Mouse (Mus musculus): ENCODE data around the gene Ppfia4. TPM values are rescaled to one million over a fixed set of nuclear protein-coding genes. Genes with fewer than 3 reads are reported as not detected.

Gene Ppfia4
- total RNA-seq, 2 experiments from 2014 or later: 55.0 to 61.6 TPM

DNA sequence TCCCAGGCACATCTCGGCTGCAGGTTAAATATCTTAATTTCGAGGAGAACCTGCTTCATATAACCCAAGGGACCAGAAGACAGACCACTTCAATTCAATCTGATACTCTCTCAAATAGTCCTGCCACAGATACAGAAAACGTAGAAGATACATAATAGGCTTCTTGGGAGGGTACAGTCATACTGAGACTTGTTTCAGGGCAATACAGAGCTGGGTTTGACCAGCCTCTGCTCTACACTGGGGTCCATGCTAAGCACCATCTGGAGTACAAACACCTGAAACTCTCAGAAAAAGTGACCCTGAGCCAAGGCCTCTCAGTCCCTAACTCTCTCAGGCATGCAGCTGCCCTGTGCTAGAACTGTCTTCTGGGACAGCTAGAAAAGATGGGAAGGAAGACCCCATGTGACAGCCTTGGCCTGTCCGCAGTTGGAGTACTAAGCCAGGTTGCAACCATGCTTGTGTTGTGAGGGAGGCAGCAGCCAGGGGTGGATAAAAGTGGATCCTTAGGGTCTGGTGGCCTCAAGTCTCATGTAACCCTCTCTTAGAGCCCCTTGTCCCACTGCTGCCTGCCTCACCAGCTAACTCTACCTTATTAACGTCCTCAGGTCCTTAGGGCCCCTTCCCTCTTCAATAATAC is 9.0 kb upstream of the Ppfia4 start:
- DNase-seq (ENCODE audit: low spot score in 2 of 2): no peak

DNA sequence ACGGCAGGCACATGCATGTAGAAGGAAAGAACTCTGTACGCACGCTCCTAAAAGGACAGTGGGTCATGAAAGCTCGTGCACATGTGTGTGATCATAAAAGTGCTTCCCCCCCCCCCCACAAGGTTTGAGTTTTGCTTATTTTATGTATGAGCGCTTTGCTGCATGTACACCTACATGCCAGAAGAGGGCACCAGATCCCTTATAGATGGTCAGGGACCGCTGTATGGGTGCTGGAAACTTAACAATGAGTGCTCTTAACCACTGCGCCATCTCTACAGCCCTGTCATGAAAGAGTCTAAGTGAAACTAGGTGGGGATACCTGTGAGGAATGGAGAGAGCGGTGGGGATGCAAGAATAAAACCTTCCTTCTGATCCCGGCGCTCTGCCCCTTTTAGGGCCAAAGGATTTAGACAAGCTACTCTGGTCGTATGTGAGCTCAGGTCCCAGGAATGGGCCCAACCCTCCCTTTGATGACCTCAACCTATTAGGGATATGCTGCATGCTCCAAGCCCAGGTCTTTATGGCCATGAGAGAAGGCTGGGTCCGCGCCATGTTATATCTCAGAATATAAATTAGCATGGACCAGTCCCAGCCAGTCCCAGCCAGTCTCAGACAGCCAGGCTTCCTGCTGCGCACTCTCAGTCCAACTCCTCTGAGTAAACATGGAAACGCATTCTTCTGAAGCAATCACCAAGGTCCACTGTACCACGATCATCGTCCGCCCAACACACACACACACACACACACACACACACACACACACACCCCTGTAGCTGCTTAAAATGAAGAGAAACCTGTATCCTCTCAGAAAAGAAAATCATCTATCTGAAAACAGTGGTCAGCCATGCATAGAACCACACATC is 7.3 kb upstream of the Ppfia4 start:
- intact Hi-C loops (cut with DNase I): no loop called here
- no peak for DNase-seq (ENCODE audit: low spot score in 2 of 2)

More for the DNA sequence above, 9.0 kb upstream of the Ppfia4 start:
- intact Hi-C loops (cut with DNase I): no loop called here

GRCm38 (mm10) chr1:134339162-134339561 is 6.4 kb upstream of the Ppfia4 start:
- intact Hi-C loops (cut with DNase I): no loop called here
- DNase-seq (ENCODE audit: low spot score in 2 of 2): no peak

- DNase-seq (ENCODE audit: low spot score in 2 of 2): no peak
- intact Hi-C loops (cut with DNase I): no loop called here
These were observed 4.4 kb upstream of the Ppfia4 start for GRCm38 (mm10) chr1:134336958-134337710.

GRCm38 (mm10) chr1:134335924-134336810 is 3.4 kb upstream of the Ppfia4 start:
- intact Hi-C loops (cut with DNase I): no loop called here
- no peak for DNase-seq (ENCODE audit: low spot score in 2 of 2)

DNA sequence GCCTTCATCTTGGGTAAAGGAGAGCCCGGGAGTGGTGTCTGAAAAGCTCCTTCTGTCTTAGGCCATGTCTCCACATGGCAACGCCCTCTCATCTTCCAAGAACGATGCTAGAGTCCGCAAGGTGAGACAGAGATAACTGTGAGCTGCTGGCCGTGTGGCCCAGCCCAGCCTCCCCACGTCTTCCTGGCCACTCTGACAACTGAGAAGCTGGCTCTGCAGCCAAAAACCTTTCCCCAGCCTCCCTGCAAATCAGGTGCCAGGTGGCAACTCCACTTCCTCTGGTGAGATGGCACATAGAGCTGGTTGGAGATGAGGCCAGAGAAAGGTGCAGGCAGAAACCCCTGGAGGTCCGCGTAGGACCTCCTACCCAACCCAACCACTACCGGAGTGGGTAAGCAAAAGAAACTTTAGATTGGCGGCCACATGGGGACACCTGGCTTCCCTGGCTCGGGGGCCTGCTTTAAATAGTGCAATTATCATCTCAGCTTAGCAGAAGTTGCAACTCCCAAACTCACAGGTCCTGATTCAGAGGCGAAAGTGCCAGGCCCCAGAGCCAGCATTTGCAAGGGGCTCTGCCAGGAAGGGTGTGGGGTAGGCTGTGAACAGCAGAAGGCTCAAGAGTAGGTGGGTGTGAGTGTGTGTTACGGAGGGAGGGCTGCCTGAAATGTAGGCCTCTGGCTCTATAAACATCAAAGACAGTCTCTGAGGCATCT is 2.6 kb upstream of the Ppfia4 start:
- intact Hi-C loops (cut with DNase I): no loop called here
- peak; percentile 49 to 81 for DNase-seq (ENCODE audit: low spot score in 2 of 2)

- no peak for DNase-seq (ENCODE audit: low spot score in 2 of 2)
- intact Hi-C loops (cut with DNase I): loop anchor here (5.0 kb wide), 3 partner anchors 92 to 212 kb away; no protein-coding TSS in a partner anchor
These were observed 1.5 kb upstream of the Ppfia4 start for GRCm38 (mm10) chr1:134334111-134334827.

DNA sequence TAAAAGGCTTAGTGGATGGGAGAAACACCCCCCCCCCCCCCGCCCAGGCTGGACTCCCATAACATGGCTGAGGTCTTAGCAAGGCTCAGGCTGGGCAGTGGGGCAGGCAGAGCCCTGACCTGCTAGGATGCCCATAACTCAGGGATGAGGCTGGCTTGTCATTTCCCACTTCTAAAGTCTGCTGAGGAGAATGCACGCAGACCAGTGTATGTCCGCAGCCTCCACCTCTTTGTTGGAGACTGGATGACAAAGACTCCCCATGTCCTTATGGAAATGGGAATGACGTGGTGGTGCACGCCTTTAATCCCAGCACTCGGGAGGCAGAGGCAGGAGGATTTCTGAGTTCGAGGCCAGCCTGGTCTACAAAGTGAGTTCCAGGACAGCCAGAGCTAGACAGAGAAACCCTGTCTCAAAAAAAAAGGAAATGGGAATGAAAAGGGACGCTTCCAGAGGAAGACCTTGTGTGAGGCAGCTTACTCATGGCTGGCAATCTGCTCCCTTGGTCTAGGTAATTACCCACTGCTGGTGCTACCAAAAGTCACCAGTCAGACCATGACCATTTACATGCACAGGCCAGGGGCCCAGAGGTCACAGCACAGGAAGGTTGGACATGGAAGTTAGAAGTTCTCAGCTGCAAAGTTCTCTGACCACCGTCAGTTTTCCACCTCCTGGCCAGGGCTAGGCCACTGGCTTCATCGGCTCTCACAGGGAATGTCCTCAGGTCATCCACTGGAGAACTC is 813 bp upstream of the Ppfia4 start:
- DNase-seq (ENCODE audit: low spot score in 2 of 2): no peak
- intact Hi-C loops (cut with DNase I): loop anchor here (2.0 to 5.0 kb wide), 4 partner anchors 91 to 211 kb away; no protein-coding TSS in a partner anchor

DNA sequence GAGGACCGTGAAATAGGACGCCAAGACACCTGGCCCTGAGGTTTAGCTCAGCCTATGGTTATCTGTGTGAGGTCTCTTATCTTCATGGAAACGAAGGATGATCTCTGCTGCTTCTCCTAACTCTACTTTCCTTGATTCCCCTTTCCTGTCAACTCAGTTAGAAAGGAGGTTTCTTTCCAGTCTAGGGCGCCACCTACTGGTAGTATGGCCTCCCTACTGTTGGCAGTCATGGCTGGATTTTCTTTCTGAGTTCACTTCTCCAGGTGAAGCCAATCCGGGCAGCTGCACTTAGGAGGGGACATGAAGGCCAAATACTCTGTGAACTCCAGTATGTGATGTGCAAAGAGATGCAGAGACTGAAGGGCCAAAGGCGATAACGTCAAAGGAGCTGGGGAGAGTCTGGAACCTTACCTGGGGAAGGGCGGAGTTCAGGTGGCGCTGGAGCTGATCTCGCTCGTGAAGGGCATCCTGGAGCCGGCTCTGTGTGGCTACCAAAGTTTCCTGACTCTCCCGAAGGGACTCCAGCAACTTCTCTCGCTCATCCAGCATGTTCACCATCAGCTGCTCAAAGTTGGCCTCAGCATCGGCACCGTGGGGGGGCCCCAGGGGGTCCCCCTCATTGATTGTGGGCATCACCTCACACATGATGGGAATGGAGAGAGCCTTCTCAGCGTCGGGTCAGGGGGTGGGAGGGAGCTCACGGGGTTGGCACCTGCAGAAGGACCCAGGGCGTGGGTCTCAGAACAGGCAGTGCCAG is 671 bp downstream of the Ppfia4 start:
- intact Hi-C loops (cut with DNase I): loop anchor here (2.0 to 5.0 kb wide), 4 partner anchors 90 to 210 kb away; no protein-coding TSS in a partner anchor
- DNase-seq (ENCODE audit: low spot score in 2 of 2): peak; percentile 89

DNA sequence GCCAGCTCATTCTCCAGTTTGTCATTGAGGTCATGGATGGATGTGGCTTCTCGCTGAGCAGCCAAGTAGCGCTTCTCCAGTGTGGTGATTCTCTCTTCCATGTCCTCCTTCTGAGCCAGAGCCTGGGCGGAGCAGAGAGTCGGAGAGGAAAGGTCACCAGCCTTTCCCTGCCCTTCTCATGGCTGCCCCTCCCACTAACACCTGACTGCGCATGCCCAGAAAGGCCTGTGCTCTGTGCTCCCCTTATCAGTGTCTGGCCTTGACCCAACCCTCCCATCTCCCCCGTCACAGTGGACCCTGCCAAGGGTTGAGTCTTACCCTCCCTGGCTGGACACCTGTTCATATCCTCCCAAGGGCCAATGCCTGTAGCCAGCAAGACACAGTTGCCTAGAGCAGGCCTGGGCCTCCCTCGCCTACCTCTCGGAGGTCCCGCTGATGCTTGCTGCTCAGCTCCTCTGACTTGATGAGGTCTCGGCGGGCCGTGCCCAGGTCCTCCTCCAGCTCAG is 5.8 kb downstream of the Ppfia4 start:
- intact Hi-C loops (cut with DNase I): loop anchor here (10.0 kb wide), 1 partner anchor 272 kb away; no protein-coding TSS in a partner anchor
- no peak for DNase-seq (ENCODE audit: low spot score in 2 of 2)

DNA sequence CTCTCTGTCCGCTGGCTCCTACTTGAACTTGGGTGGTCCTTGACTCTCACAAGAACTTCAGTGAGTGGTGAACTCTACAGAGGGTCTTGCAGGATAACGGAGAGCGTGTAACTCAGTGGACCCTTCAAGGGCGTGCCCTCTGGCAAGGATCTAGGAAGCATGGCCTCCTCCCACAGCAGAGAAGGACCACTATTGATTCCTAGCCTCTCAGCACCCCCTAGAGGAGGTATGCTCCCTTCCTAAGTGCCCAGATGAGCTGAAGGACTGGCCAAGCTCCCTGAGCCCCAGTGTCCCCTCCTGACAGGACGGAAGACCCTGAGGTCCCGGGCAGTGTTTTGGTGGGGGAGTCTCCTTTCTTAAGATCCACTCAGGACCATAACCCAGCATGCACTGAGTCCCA is 10.1 kb downstream of the Ppfia4 start:
- intact Hi-C loops (cut with DNase I): loop anchor here (10.0 kb wide), 1 partner anchor 268 kb away; no protein-coding TSS in a partner anchor
- DNase-seq (ENCODE audit: low spot score in 2 of 2): peak in 1 of 2 experiments; percentile 35

GRCm38 (mm10) chr1:134320691-134321301 is 11.9 kb downstream of the Ppfia4 start:
- no peak for DNase-seq (ENCODE audit: low spot score in 2 of 2)
- intact Hi-C loops (cut with DNase I): loop anchor here (10.0 kb wide), 1 partner anchor 266 kb away; no protein-coding TSS in a partner anchor

DNA sequence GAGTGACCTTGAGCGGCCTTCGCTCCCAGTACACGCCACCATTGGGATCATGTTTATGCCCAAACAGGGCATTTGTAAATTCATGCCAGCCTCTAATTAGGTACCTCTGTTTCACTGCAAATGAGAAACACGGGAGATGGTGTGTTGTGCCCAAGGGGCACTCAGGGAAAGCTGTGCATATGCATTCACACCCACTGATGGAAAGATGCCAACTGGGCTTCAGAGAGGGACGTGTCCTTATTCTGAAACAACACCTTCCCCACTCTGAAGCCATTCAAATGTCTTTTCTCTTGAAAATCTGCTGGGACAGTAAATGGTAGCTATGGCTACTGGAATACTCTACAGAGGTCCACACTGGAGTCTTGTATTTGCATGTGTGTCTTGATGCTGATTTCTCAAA is 14.5 kb downstream of the Ppfia4 start:
- intact Hi-C loops (cut with DNase I): no loop called here
- DNase-seq (ENCODE audit: low spot score in 2 of 2): no peak

- DNase-seq (ENCODE audit: low spot score in 2 of 2): no peak
- intact Hi-C loops (cut with DNase I): no loop called here
These were observed 16.4 kb downstream of the Ppfia4 start for GRCm38 (mm10) chr1:134316361-134316760.

DNA sequence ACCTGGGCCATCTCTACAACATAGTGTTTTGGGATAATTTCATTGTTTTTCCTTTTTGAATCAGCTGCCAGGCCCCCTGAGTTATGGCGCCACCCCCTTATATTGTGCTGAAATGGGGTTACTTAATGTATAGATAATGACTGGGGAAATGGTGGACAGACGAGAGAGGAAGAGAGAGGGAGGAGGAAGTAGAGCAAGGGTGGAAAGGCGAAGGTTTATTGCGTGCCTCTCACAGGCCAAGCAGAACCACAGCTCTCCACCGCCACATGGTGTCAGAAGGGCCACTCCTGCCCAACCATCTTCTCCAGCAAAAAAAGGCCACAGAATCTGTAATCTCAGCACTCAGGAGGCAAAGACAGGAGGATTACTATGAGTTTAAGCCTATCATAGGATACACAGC is 17.5 kb downstream of the Ppfia4 start:
- no peak for DNase-seq (ENCODE audit: low spot score in 2 of 2)
- intact Hi-C loops (cut with DNase I): no loop called here

GRCm38 (mm10) chr1:134311760-134312159 is 21.0 kb downstream of the Ppfia4 start:
- no peak for DNase-seq (ENCODE audit: low spot score in 2 of 2)

More at GRCm38 (mm10) chr1:134311760-134312159, 21.0 kb downstream of the Ppfia4 start:
- intact Hi-C loops (cut with DNase I): no loop called here

Data from left cerebral cortex, postnatal 14 days (tissue).